Mouse (Mus musculus) urinary bladder, postnatal 14 days (tissue): ENCODE results near the gene Pdk2.

Source experiments
- DNase-seq: peaks from one replicate; pipeline ENCODE4 v3.0.0; 2021; ENCODE audit warnings: low spot score

Gene Pdk2

GRCm38 (mm10) chr11:95070140-95071107, 29.3 kb upstream of the Pdk2 start:
- DNase-seq: peak; percentile 71

GRCm38 (mm10) chr11:95069226-95069957, 28.2 kb upstream of the Pdk2 start:
- no peak for DNase-seq

GRCm38 (mm10) chr11:95056768-95057501, 15.8 kb upstream of the Pdk2 start:
- DNase-seq: no peak

- DNase-seq: no peak
Observed at GRCm38 (mm10) chr11:95053062-95053461, 11.9 kb upstream of the Pdk2 start.

GRCm38 (mm10) chr11:95046980-95047680, 6.0 kb upstream of the Pdk2 start:
- DNase-seq: peak; percentile 47

- DNase-seq: no peak
Observed at GRCm38 (mm10) chr11:95044185-95044870, 3.2 kb upstream of the Pdk2 start.

- DNase-seq: no peak
Observed at GRCm38 (mm10) chr11:95043608-95044007, 2.5 kb upstream of the Pdk2 start.

- no peak for DNase-seq
Observed at GRCm38 (mm10) chr11:95043060-95043459, 1.9 kb upstream of the Pdk2 start.

GRCm38 (mm10) chr11:95042096-95042495, 942 bp upstream of the Pdk2 start:
- DNase-seq: peak; percentile 88

GRCm38 (mm10) chr11:95040491-95041138, 539 bp downstream of the Pdk2 start:
- DNase-seq: peak; percentile 62

GRCm38 (mm10) chr11:95039766-95040165, 1.4 kb downstream of the Pdk2 start:
- no peak for DNase-seq

GRCm38 (mm10) chr11:95038818-95039655, 2.1 kb downstream of the Pdk2 start:
- no peak for DNase-seq

- no peak for DNase-seq
Observed at GRCm38 (mm10) chr11:95038156-95038817, 2.9 kb downstream of the Pdk2 start.

- no peak for DNase-seq
Observed at GRCm38 (mm10) chr11:95037306-95037705, 3.8 kb downstream of the Pdk2 start.

- no peak for DNase-seq
Observed at GRCm38 (mm10) chr11:95036521-95036920, 4.6 kb downstream of the Pdk2 start.

- no peak for DNase-seq
Observed at GRCm38 (mm10) chr11:95034902-95035301, 6.3 kb downstream of the Pdk2 start.

- DNase-seq: no peak
Observed at GRCm38 (mm10) chr11:95033617-95034016, 7.5 kb downstream of the Pdk2 start.

GRCm38 (mm10) chr11:95032945-95033344, 8.2 kb downstream of the Pdk2 start:
- no peak for DNase-seq

- DNase-seq: no peak
Observed at GRCm38 (mm10) chr11:95027850-95028470, 13.2 kb downstream of the Pdk2 start.
